Mouse (Mus musculus) ZHBTc4 (cell line): ENCODE data around the gene Sept6.

Source experiments
- DNase-seq: peaks from one replicate; pipeline ENCODE4 v3.0.0-alpha.2; 2011; ENCODE audit warnings: low read depth, low spot score

The Sept6 gene

GRCm38 (mm10) chrX:36971156-36971555, 20.4 kb downstream of the Sept6 start:
- DNase-seq, result no peak

DNA sequence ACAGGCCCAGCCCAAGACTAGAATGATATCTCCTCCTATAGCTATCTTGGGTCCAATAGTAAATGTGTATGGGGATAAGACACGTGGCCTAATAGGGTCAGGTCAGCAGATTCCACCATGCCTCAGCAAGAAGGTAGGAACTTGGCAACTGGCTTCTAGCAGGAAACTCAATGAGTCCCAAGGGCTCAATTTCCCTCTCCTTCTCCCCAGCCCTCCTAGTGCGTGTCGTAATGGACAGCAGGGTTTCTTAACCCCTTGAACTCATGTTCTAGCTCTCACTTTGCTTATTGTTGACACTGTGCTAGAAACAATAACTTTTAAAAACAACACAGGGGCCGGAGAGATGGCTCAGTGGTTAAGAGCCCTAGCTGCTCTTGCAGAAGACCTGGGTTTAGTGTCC, 22.1 kb downstream of the Sept6 start:
- no peak for DNase-seq

GRCm38 (mm10) chrX:36956674-36957073, 34.9 kb downstream of the Sept6 start:
- DNase-seq, result no peak

GRCm38 (mm10) chrX:36941106-36941505, 50.5 kb downstream of the Sept6 start:
- DNase-seq, result no peak

- DNase-seq, result no peak
Measured at GRCm38 (mm10) chrX:36939806-36940413, 51.7 kb downstream of the Sept6 start.

DNA sequence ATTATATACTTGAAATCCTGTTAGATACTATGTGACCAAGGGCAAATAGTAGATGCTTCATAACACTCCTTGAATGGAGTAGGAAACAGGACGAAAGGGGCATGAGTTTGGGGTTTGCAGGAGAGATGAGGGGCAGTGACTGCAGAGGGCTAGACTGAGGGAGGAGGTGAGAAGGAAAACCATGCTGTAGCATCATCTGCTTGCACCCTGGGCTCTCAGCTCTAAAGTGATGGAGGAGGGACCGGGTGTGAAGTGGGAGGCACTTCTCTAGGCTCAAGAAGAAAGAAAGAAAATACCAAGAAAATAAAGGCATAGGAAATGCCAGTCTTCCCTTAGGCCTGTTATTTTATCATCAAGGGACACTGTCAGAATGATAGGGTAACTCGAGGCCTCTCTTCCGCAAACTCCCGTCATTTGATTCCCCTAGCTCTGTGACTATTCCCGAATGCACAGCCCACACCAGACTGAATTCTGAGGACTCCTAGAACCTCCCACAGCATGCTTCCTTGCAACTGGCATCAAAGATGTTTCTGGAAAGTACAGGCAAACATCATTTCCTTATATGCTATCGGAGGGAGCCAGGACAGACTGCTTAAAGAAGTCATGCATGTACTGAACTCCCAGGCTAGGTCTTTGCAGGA, 56.1 kb downstream of the Sept6 start:
- no peak for DNase-seq

GRCm38 (mm10) chrX:36930574-36930973, 61.0 kb downstream of the Sept6 start:
- peak; percentile 38 for DNase-seq

- peak; percentile 18 for DNase-seq
Measured at GRCm38 (mm10) chrX:36929694-36930093, 61.9 kb downstream of the Sept6 start.

DNA sequence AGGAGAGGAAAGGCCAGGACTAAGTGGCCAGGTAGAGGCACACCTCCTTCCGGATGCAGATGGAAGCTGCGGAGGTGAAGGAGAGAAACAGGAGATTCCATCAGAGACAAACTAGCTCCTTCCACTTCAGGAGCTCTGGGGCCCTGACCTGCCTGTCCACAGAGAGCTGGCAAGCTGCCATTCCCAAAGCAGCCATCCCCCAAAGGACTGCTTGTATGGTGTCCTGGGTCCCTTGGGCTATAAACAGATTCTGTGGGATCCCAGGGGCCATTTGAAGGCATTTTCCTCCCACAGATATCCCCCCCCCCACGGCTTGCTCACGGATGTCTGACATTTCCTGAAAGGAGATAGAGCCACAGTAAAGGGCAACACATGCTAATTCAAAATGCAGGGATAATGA, 62.8 kb downstream of the Sept6 start:
- no peak for DNase-seq

GRCm38 (mm10) chrX:36921346-36921745, 70.2 kb downstream of the Sept6 start:
- DNase-seq, result no peak

GRCm38 (mm10) chrX:36917749-36918148, 73.8 kb downstream of the Sept6 start:
- no peak for DNase-seq

DNA sequence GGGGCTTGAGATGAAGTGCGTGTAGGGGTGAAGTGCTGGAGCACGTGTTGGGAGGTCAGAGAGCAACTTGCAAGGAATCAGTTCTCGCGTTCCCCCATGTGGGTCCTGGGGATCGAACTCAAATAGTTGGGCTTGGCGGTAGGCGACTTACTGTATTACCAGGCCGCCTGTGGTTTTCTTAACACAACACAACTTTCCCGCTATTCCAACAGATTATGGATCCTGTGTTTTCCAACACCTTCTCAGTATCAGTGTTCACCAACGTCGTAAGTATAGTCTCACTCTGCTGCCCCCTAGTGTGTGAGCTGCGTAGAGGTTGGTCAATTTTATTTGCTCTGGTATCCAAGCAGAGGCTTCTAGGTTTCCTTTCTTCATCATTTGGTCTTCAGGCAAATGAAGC, 80.3 kb downstream of the Sept6 start:
- DNase-seq, result peak; percentile 66

- DNase-seq, result no peak
Measured at GRCm38 (mm10) chrX:36906539-36906938, 85.1 kb downstream of the Sept6 start.

DNA sequence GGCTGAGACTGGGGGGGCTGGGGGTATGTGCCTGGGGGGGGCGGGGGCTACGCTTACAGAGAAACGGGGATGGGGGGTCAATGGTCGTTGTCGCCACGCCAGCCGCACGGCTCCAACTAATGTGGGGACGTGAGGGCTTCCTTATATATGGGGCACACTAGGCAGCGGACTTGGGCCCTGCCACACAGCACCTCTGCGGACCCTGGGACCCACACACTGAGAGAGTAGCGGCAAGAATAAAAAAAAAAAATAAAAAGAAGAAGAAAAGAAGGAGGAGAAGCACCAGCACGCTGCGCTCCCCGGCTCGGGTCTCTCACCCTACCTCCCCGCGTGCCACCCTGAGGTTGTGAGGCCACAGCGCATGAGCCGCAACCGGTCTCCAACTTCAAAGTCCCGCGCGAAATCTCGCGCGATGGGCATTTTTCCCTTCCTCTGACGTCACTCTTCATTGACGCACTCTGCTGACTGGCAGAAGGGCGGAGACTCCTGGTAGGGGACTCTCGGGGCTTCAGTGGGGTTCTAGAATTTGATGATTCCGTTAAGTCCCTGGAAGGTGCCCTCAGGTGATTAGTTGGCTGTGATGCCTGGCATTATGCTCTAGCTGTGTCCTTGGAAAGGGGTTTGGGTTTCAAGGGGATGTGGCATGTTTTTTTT, 88.4 kb downstream of the Sept6 start:
- peak; percentile 95 for DNase-seq

- DNase-seq, result peak; percentile 20
Measured at GRCm38 (mm10) chrX:36902321-36903114, 89.1 kb downstream of the Sept6 start, which contains the start of gene Nkrf. Gene Nkrf, minus strand, starts transcription at chrX:36902899.

GRCm38 (mm10) chrX:36901655-36902054, 89.9 kb downstream of the Sept6 start:
- DNase-seq, result no peak

GRCm38 (mm10) chrX:36898931-36899330, 92.7 kb downstream of the Sept6 start:
- DNase-seq, result peak; percentile 63

- DNase-seq, result peak; percentile 72
Measured at GRCm38 (mm10) chrX:36884719-36885118, 106.9 kb downstream of the Sept6 start.

GRCm38 (mm10) chrX:36874704-36875128, 116.9 kb downstream of the Sept6 start:
- DNase-seq, result peak; percentile 14

DNA sequence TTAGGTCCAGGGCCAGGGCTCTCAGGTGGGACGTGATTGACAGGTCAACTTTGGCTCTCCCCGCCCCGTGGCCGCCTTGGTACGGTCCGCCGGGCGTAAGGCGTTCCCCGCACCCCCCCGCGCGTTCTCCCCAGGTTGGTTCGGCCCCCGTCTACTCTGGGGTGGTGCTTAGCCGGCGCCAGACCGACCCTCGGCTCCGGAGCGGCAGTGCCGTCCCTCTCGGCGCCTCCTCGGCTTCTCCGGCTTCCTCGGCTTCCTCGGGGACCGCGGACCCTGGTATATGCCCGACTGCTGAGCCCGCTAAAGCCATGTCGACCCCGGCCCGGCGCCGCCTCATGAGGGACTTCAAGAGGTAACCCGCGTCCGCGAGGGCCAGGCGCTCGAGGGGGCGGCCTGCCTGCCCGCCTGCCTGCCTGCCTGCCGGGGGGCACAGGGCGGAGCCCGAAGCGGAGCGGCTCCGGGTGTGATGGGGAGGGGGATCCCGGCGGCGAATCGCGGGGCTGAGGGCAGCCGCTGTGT, 117.4 kb downstream of the Sept6 start:
- DNase-seq, result peak; percentile 95

GRCm38 (mm10) chrX:36873765-36874164, 117.8 kb downstream of the Sept6 start, which contains the start of the genes Ube2a and C330007P06Rik:
Gene Ube2a, plus strand, starts transcription at chrX:36873900.
Gene C330007P06Rik, minus strand, starts transcription at chrX:36874111.
- no peak for DNase-seq

DNA sequence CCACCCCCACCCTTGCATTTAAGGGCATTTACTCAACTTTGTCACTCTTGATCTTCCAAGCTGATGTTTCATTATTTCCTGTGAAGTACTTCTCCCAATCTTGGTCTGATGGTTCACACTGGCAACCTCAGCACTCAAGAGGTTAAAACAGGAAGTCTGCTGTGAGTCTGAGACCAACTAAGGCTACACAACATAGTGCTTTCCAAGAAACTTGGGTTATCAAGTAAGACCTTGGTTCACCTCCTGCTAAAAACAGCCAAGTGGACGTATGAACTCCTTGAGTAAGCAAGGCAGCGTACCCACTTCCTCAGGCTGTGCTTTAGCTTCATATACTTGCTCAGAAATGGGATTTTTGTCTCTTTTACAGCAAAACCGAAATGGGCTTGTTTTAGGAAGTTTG, 121.2 kb downstream of the Sept6 start:
- no peak for DNase-seq
